Mouse (Mus musculus): ENCODE measurements around the gene C3ar1.

Gene C3ar1

DNA sequence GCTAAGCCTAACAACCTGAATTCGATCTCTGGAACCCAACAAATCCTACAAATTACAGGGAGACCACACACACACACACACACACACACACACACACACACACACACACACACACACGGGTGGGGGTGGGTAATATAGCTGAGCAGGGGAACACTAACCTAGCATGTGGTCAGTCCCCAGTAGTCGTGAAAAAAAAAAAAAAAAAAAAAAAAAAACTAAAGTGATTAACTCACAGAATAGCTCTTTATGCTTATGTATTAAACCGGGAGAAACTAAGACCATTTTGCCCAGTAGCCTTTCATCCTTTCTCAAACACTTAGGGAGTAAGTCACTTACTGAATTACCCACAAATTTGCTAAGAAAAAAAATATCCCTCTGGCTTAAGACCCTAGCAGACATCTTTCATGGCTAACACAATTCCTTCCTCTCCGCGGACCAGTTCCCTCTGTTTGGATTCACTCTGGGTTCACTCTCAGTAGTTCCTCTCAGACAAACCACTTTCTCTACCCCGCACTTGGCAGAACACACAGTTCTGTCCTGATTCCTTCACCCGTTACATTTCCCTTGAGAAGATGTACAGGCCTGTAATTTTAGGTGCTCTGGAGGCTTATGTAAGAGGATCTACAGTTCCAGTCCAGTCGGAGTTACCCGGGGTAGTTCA is 55.2 kb downstream of the C3ar1 start:
- no peak for DNase-seq (ENCODE audit: low read depth in 2 of 2, low spot score in 2 of 2)

Measured in CD8-positive naive resting alpha-beta T cell, adult 2 months (primary cell).